Mouse (Mus musculus): Measurements from ENCODE around the gene Rdh5.
A peak's percentile ranks its signal among the peaks of the same experiment; 100 is the strongest.

Rdh5 gene

GRCm38 (mm10) chr10:128928356-128928755, 5.7 kb upstream of the Rdh5 start:
- DNase-seq: no peak

- no peak for DNase-seq
Observed at GRCm38 (mm10) chr10:128923935-128924334, 1.2 kb upstream of the Rdh5 start, which contains the start of gene Bloc1s1. Gene Bloc1s1, minus strand, starts transcription at chr10:128924035.

GRCm38 (mm10) chr10:128923013-128923691, 464 bp upstream of the Rdh5 start:
- DNase-seq: peak; percentile 93

- no peak for DNase-seq
Observed at GRCm38 (mm10) chr10:128921883-128922821, 536 bp downstream of the Rdh5 start.

GRCm38 (mm10) chr10:128921251-128921650, 1.4 kb downstream of the Rdh5 start:
- DNase-seq: no peak

- no peak for DNase-seq
Observed at GRCm38 (mm10) chr10:128920736-128921161, 1.9 kb downstream of the Rdh5 start.

- no peak for DNase-seq
Observed at GRCm38 (mm10) chr10:128919966-128920365, 2.7 kb downstream of the Rdh5 start.

GRCm38 (mm10) chr10:128919203-128919631, 3.5 kb downstream of the Rdh5 start:
- DNase-seq: no peak

- peak; percentile 56 for DNase-seq
Observed at GRCm38 (mm10) chr10:128918246-128918645, 4.4 kb downstream of the Rdh5 start.

- no peak for DNase-seq
Observed at GRCm38 (mm10) chr10:128917400-128917799, 5.3 kb downstream of the Rdh5 start.

GRCm38 (mm10) chr10:128916665-128917064, 6.0 kb downstream of the Rdh5 start:
- DNase-seq: no peak

- no peak for DNase-seq
Observed at GRCm38 (mm10) chr10:128915550-128915949, 7.1 kb downstream of the Rdh5 start.

- DNase-seq: no peak
Observed at GRCm38 (mm10) chr10:128913696-128914095, 9.0 kb downstream of the Rdh5 start.

- peak; percentile 92 for DNase-seq
Observed at GRCm38 (mm10) chr10:128913219-128913618, 9.5 kb downstream of the Rdh5 start.

- no peak for DNase-seq
Observed at GRCm38 (mm10) chr10:128912791-128913190, 9.9 kb downstream of the Rdh5 start.

- DNase-seq: no peak
Observed at GRCm38 (mm10) chr10:128912268-128912667, 10.4 kb downstream of the Rdh5 start.

- DNase-seq: no peak
Observed at GRCm38 (mm10) chr10:128911430-128911829, 11.3 kb downstream of the Rdh5 start.

- DNase-seq: peak; percentile 62
Observed at GRCm38 (mm10) chr10:128910066-128910841, 12.4 kb downstream of the Rdh5 start.

- DNase-seq: peak; percentile 65
Observed at GRCm38 (mm10) chr10:128909567-128910028, 13.1 kb downstream of the Rdh5 start.

- DNase-seq: no peak
Observed at GRCm38 (mm10) chr10:128908778-128909448, 13.8 kb downstream of the Rdh5 start.

- no peak for DNase-seq
Observed at GRCm38 (mm10) chr10:128904812-128905211, 17.9 kb downstream of the Rdh5 start.

- DNase-seq: no peak
Observed at GRCm38 (mm10) chr10:128902409-128902988, 20.2 kb downstream of the Rdh5 start.

Data from right cerebral cortex, postnatal 14 days (tissue).